Mouse (Mus musculus) MEL (cell line): ENCODE results near the gene Xndc1. TPM values are rescaled to one million over a fixed set of nuclear protein-coding genes. Genes with fewer than 3 reads are reported as not detected.

Source experiments
- DNase-seq: peaks from one replicate; pipeline ENCODE4 v3.0.0; 2011; ENCODE audit warnings: low read depth, low spot score
- H3K27ac ChIP-seq: 2 replicates; pipeline ENCODE4 v1.5.1; 2012; ENCODE audit warnings: low read depth, mild to moderate bottlenecking, control low read depth, low read length, moderate library complexity; ENCODE audit not compliant: control insufficient read depth
- H3K27me3 ChIP-seq, 2 experiments: fragments of 150-350 bp in 1 of 2; sonication (generic) in 1 of 2; 2 replicates each; pipeline ENCODE4 v1.6.1; 2012; ENCODE audit warnings: low read length in 2 of 2, mild to moderate bottlenecking in 2 of 2, improper control_type of control experiment in 1 of 2, moderate library complexity in 1 of 2; ENCODE audit not compliant: insufficient read depth in 2 of 2, control insufficient read depth in 1 of 2
- H3K36me3 ChIP-seq, 2 experiments: 2 replicates each; pipeline ENCODE4 v1.6.1; 2012 to 2014; ENCODE audit warnings: low read length in 2 of 2, improper control_type of control experiment in 1 of 2, inconsistent platforms in 1 of 2, mild to moderate bottlenecking in 1 of 2; ENCODE audit not compliant: insufficient read depth in 2 of 2, control insufficient read depth in 1 of 2
- H3K4me1 ChIP-seq, 2 experiments: fragments of 150-350 bp in 1 of 2; sonication (generic) in 1 of 2; 2 replicates each; pipeline ENCODE4 v1.6.1; 2012; ENCODE audit warnings: low read length in 2 of 2, improper control_type of control experiment in 1 of 2, mild to moderate bottlenecking in 1 of 2; ENCODE audit not compliant: insufficient read depth in 2 of 2, control insufficient read depth in 1 of 2
- H3K4me3 ChIP-seq, 2 experiments: fragments of 150-350 bp in 1 of 2; sonication (generic) in 1 of 2; 2 replicates each; pipeline ENCODE4 v1.5.1; 2012; ENCODE audit warnings: low read depth in 2 of 2, low read length in 2 of 2, mild to moderate bottlenecking in 2 of 2, moderate library complexity in 2 of 2, control low read depth in 1 of 2, improper control_type of control experiment in 1 of 2; ENCODE audit not compliant: control insufficient read depth in 1 of 2, insufficient read depth in 1 of 2
- H3K79me2 ChIP-seq: 2 replicates; pipeline ENCODE4 v1.6.1; 2012; ENCODE audit warnings: mild to moderate bottlenecking, low read length, moderate library complexity; ENCODE audit not compliant: control insufficient read depth, poor library complexity, insufficient read depth
- H3K9ac ChIP-seq: 2 replicates; pipeline ENCODE4 v1.6.1; 2012; ENCODE audit warnings: low read depth, mild to moderate bottlenecking, control low read depth, low read length, moderate library complexity; ENCODE audit not compliant: control insufficient read depth, poor library complexity, severe bottlenecking
- H3K9me3 ChIP-seq: fragments of 150-350 bp; sonication (generic); replicated peaks from 2 replicates; pipeline ENCODE4 v1.6.1; 2012; ENCODE audit warnings: mild to moderate bottlenecking, low read length, improper control_type of control experiment, moderate library complexity; ENCODE audit not compliant: insufficient read depth
- CHD2 ChIP-seq: IDR thresholded peaks from 2 replicates; pipeline ENCODE4 v1.6.1; 2011; ENCODE audit warnings: low read length, improper control_type of control experiment
- ELF1 ChIP-seq: IDR thresholded peaks from 2 replicates; pipeline ENCODE4 v1.6.1; 2014; ENCODE audit warnings: low read depth, mild to moderate bottlenecking, inconsistent platforms, low read length, improper control_type of control experiment, moderate library complexity
- ETS1 ChIP-seq: IDR thresholded peaks from 2 replicates; pipeline ENCODE4 v1.6.1; 2012; ENCODE audit warnings: low read depth, mild to moderate bottlenecking, inconsistent platforms, low read length, improper control_type of control experiment, moderate library complexity
- KAT2A ChIP-seq: conservative IDR thresholded peaks from 2 replicates; pipeline ENCODE4 v1.6.1; 2012; ENCODE audit warnings: low read depth, low read length, improper control_type of control experiment, inconsistent platforms
- MAX ChIP-seq: IDR thresholded peaks from 2 replicates; pipeline ENCODE4 v1.6.1; 2011; ENCODE audit warnings: low read length, improper control_type of control experiment
- MEF2A ChIP-seq: IDR thresholded peaks from 2 replicates; pipeline ENCODE4 v1.6.1; 2014; ENCODE audit warnings: low read depth, mild to moderate bottlenecking, inconsistent platforms, low read length, improper control_type of control experiment; ENCODE audit not compliant: poor library complexity, insufficient replicate concordance, severe bottlenecking; ENCODE audit errors: extremely low read depth
- MYC ChIP-seq: IDR thresholded peaks from 2 replicates; pipeline ENCODE4 v1.6.1; 2011; ENCODE audit warnings: low read depth, mild to moderate bottlenecking, low read length, improper control_type of control experiment, moderate library complexity
- POLR2AphosphoS5 ChIP-seq: IDR thresholded peaks from 2 replicates; pipeline ENCODE4 v1.6.1; 2012; ENCODE audit warnings: low read depth, borderline replicate concordance, mild to moderate bottlenecking, inconsistent platforms, low read length, moderate library complexity, mixed read lengths
- TAL1 ChIP-seq: IDR thresholded peaks from 2 replicates; pipeline ENCODE4 v1.6.1; 2012; ENCODE audit warnings: mild to moderate bottlenecking, inconsistent platforms, low read length, moderate library complexity, mixed read lengths
- polyA plus RNA-seq, 2 experiments: library from polyadenylated mRNA; stranded (reverse) in 1 of 2; unstranded in 1 of 2; fragments of >175 nt in 1 of 2; fragments of >200 nt in 1 of 2; gene quantifications; 2 replicates each; pipeline versions ENCODE4 v1.2.1 to v1.2.4; 2012; ENCODE audit warnings: low replicate concordance in 2 of 2, low read depth in 1 of 2; ENCODE audit not compliant: insufficient read length in 2 of 2, insufficient read depth in 1 of 2, missing spikeins in 1 of 2
- total RNA-seq: library from RNA; depleted of rRNA; stranded (reverse); fragments of 300-350 nt; gene quantifications from 2 replicates; pipeline ENCODE4 v1.2.3, GENCODE M21; 2012

Xndc1 gene
- total and polyA plus RNA-seq, 3 experiments = 16.6 to 30.0 TPM; not detected in 1

- Histone ChIP-seq H3K79me2 (no peaks in the 10 kb centered on the region), H3K9me3 (no peaks in the 10 kb centered on the region), H3K36me3 (peaks cover 0 to 2% of the 10 kb centered on the region in 2 experiments; a peak in 2 of 4 replicates), H3K4me1 (no peaks in the 10 kb centered on the region), H3K9ac (no peak within 1 kb of the TSS), H3K27ac (no peak within 1 kb of the TSS), H3K4me3 (no peak within 1 kb of the TSS), H3K27me3 (no peaks in the 10 kb centered on the region)
- no peak for DNase-seq
- TF ChIP-seq ETS1 (no peak), POLR2AphosphoS5 (no peak)
Measured at GRCm38 (mm10) chr7:102082816-102083215, 17.5 kb downstream of the Xndc1 start, which contains the start of gene Trpc2. Gene Trpc2, plus strand, starts transcription at chr7:102083116.

- Histone ChIP-seq H3K9me3 (no peaks in the 10 kb centered on the region), H3K4me1 (no peaks in the 10 kb centered on the region), H3K9ac (no peak overlapping the region), H3K79me2 (no peaks in the 10 kb centered on the region), H3K4me3 (no peak overlapping the region), H3K27ac (no peak overlapping the region), H3K27me3 (no peaks in the 10 kb centered on the region), H3K36me3 (no peaks in the 10 kb centered on the region; a peak in 1 of 4 replicates)
- no peak for TF ChIP-seq ELF1
- DNase-seq = no peak
Measured at GRCm38 (mm10) chr7:102084041-102084696, 18.9 kb downstream of the Xndc1 start.

- Histone ChIP-seq H3K27ac (no peak overlapping the region), H3K27me3 (no peaks in the 10 kb centered on the region), H3K4me3 (no peak overlapping the region), H3K79me2 (no peaks in the 10 kb centered on the region), H3K9ac (no peak overlapping the region), H3K9me3 (no peaks in the 10 kb centered on the region), H3K36me3 (no peaks in the 10 kb centered on the region), H3K4me1 (no peaks in the 10 kb centered on the region)
- no peak for DNase-seq
- TF ChIP-seq CHD2 (no peak), ELF1 (no peak), MAX (no peak), TAL1 (no peak), KAT2A (no peak), MEF2A (no peak), MYC (no peak)
Measured at GRCm38 (mm10) chr7:102087336-102087735, 22.0 kb downstream of the Xndc1 start.
